Comparison of ENCODE assay signal across 9 mouse cellular contexts in genomic region chr10:75647362-75647761, GRCm38 (mm10). TPM values are rescaled to one million over a fixed set of nuclear protein-coding genes. Genes with fewer than 3 reads are reported as not detected.
DNase-seq lines count a peak whose midpoint lies in the region; ATAC-seq and TF ChIP-seq lines count a peak whose summit lies in the region.
"Had no signal": no experiment of that assay in that cellular context is flagged by ENCODE, and none has a peak within 500 bp of the region (broad histone marks: within the 10 kb centered on the region; RNA-seq: fewer than 3 reads in every experiment).

No protein-coding gene starts in this region.

- peak; percentile 59 for DNase-seq in cerebellum, adult 11 months
- peak; percentile 52 for DNase-seq in right cerebral cortex, adult 18-20 months
- DNase-seq in right cerebral cortex, postnatal 36 days (ENCODE audit: low spot score in 2 of 2): no peak
- DNase-seq in lung, postnatal 0 days (ENCODE audit: low spot score): peak; percentile 79
- no peak for DNase-seq in spleen, adult 12 weeks (ENCODE audit: low spot score)
- DNase-seq in urinary bladder, adult 2 months (ENCODE audit: low spot score): no peak

- peaks cover 23% of the 10 kb centered on the region for H3K36me3 ChIP-seq in hindbrain, embryonic 16.5 days (ENCODE audit: control insufficient read depth, insufficient read depth, low read length)
- peaks cover 14% of the 10 kb centered on the region for H3K36me3 ChIP-seq in lung, postnatal 0 days (ENCODE audit: insufficient read depth, low read length)

- no peak overlapping the region for H3K4me2 ChIP-seq in hindbrain, embryonic 16.5 days (ENCODE audit: low read length)
- no peak overlapping the region for H3K4me2 ChIP-seq in lung, postnatal 0 days (replicated peaks; ENCODE audit: low read depth, low read length)

- WGBS in hindbrain, embryonic 16.5 days: 73% methylated on average over 3 of the region's 3 CpGs
- WGBS in lung, postnatal 0 days: 49% methylated on average over 3 of the region's 3 CpGs

- H3K9me3 ChIP-seq in hindbrain, embryonic 16.5 days (ENCODE audit: control insufficient read depth, low read length): no peaks in the 10 kb centered on the region
- H3K9me3 ChIP-seq in lung, postnatal 0 days (ENCODE audit: low read length): no peaks in the 10 kb centered on the region

- no peak for TF ChIP-seq CTCF in lung, postnatal 0 days (IDR thresholded peaks at IDR 0.05)

- ATAC-seq in cerebellum, adult (ENCODE audit: insufficient number of reproducible peaks, low FRiP score, low TSS enrichment): no peak
- ATAC-seq in hindbrain, embryonic 16.5 days: peak; percentile 64
- ATAC-seq in lung, postnatal 0 days: peak; percentile 74

- no peak overlapping the region for H3K4me3 ChIP-seq in hindbrain, embryonic 16.5 days (ENCODE audit: low read length)
- H3K4me3 ChIP-seq in lung, postnatal 0 days (ENCODE audit: low read depth, low read length): no peak overlapping the region

- peak overlapping the region; percentile 49; the same call in 1 of the 2 replicates for H3K27ac ChIP-seq in hindbrain, embryonic 16.5 days (ENCODE audit: low read depth, low read length)
- peak overlapping the region; percentile 66; the same call in 1 of the 2 replicates for H3K27ac ChIP-seq in lung, postnatal 0 days (ENCODE audit: low read length)

- no peak overlapping the region for H3K9ac ChIP-seq in hindbrain, embryonic 16.5 days (ENCODE audit: low read depth, low read length)
- no peak overlapping the region for H3K9ac ChIP-seq in lung, postnatal 0 days (replicated peaks; ENCODE audit: low read depth)

- no peaks in the 10 kb centered on the region for H3K27me3 ChIP-seq in hindbrain, embryonic 16.5 days (replicated peaks; ENCODE audit: control insufficient read depth, insufficient read depth, low read length)
- H3K27me3 ChIP-seq in lung, postnatal 0 days (replicated peaks; ENCODE audit: insufficient read depth, low read length): no peaks in the 10 kb centered on the region

- H3K4me1 ChIP-seq in hindbrain, embryonic 16.5 days (ENCODE audit: control insufficient read depth, insufficient read depth, low read depth, low read length): peaks cover 18% of the 10 kb centered on the region
- H3K4me1 ChIP-seq in lung, postnatal 0 days (ENCODE audit: insufficient read depth, low read depth, low read length): peaks cover 14% of the 10 kb centered on the region; the same call in 1 of the 2 replicates

- peak; percentile 29; the same call in 1 of the 2 replicates for TF ChIP-seq EP300 in lung, postnatal 0 days (IDR thresholded peaks at IDR 0.05)

RNA-seq across cellular contexts. Expression of gene Susd2, which starts 3.6 kb away (rescaled TPM):
- 10.5 and 11.9 TPM in 2 replicates for polyA plus RNA-seq in hindbrain, embryonic 16.5 days (2015; fragmentation: Nextera tagmentation; extraction: Ambion mirVana)
- polyA plus RNA-seq in lung, postnatal 0 days (2015; fragmentation: Nextera tagmentation; extraction: Ambion mirVana): 9.3 and 9.4 TPM in 2 replicates
- polyA plus RNA-seq in urinary bladder, adult 2 months (2012; rRNA removed): 57.5 and 76.1 TPM in 2 replicates

RNA-seq across cellular contexts. Expression of gene Ggt5, which starts 58.2 kb away (rescaled TPM):
- polyA plus RNA-seq in hindbrain, embryonic 16.5 days (2015; fragmentation: Nextera tagmentation; extraction: Ambion mirVana): 2.9 and 3.5 TPM in 2 replicates
- polyA plus RNA-seq in lung, postnatal 0 days (2015; fragmentation: Nextera tagmentation; extraction: Ambion mirVana): 3.0 and 3.4 TPM in 2 replicates
- polyA plus RNA-seq in urinary bladder, adult 2 months (2012; rRNA removed): 8.6 and 10.5 TPM in 2 replicates
- polyA plus RNA-seq: C2C12 had no signal

Comparison
In these comparisons a context has a peak if more than half of its experiments do, and no peak if none do; other contexts are left out.
1. DNase-seq: peak in cerebellum, adult 11 months (single experiment), right cerebral cortex, adult 18-20 months (single experiment) and lung, postnatal 0 days (single experiment); none in right cerebral cortex, postnatal 36 days (0 of 2), spleen, adult 12 weeks (single experiment) and urinary bladder, adult 2 months (single experiment).